Mouse (Mus musculus) CH12.LX (cell line): ENCODE measurements around the gene Ccdc85b. TPM values are rescaled to one million over a fixed set of nuclear protein-coding genes. Genes with fewer than 3 reads are reported as not detected.

Experiments used
- DNase-seq: peaks from one replicate; pipeline ENCODE4 v3.0.0-alpha.2; 2013; ENCODE audit errors: extremely low read depth
- H3K27ac ChIP-seq: 2 replicates; pipeline ENCODE4 v1.5.1; 2012; ENCODE audit warnings: low read depth, mild to moderate bottlenecking, control low read depth, moderate library complexity; ENCODE audit not compliant: insufficient read depth
- H3K27me3 ChIP-seq: replicated peaks from 2 replicates; pipeline ENCODE3; 2012; ENCODE audit warnings: inconsistent platforms
- H3K36me3 ChIP-seq, 2 experiments: replicated peaks in 1 of 2; 2 replicates each; pipeline versions ENCODE3 to v1.6.1; 2012; ENCODE audit warnings: inconsistent platforms in 1 of 2, low read length in 1 of 2, mild to moderate bottlenecking in 1 of 2, mixed read lengths in 1 of 2, moderate library complexity in 1 of 2; ENCODE audit not compliant: control insufficient read depth in 1 of 2, insufficient read depth in 1 of 2
- H3K4me1 ChIP-seq, 2 experiments: 2 replicates each; pipeline ENCODE4 v1.6.1; 2012; ENCODE audit warnings: inconsistent platforms in 1 of 2, moderate library complexity in 1 of 2; ENCODE audit not compliant: insufficient read depth in 2 of 2, control insufficient read depth in 1 of 2
- H3K4me2 ChIP-seq: 2 replicates; pipeline ENCODE4 v1.6.1; 2012; ENCODE audit warnings: low read depth, mild to moderate bottlenecking, control low read depth; ENCODE audit not compliant: poor library complexity, insufficient read depth, severe bottlenecking
- H3K4me3 ChIP-seq, 3 experiments: fragments of 150-350 bp in 1 of 3; sonication (generic) in 1 of 3; replicated peaks in 1 of 3; 2 replicates each; pipeline versions ENCODE3 to v1.5.1; 2011 to 2012; ENCODE audit warnings: low read depth in 2 of 3, low read length in 2 of 3, mild to moderate bottlenecking in 2 of 3, moderate library complexity in 2 of 3, control low read depth in 1 of 3, improper control_type of control experiment in 1 of 3, inconsistent platforms in 1 of 3, mixed read lengths in 1 of 3; ENCODE audit not compliant: poor library complexity in 1 of 3
- H3K79me2 ChIP-seq: replicated peaks from 2 replicates; pipeline ENCODE4 v1.6.1; 2012; ENCODE audit warnings: mild to moderate bottlenecking, moderate library complexity; ENCODE audit not compliant: control insufficient read depth, poor library complexity, insufficient read depth, severe bottlenecking; ENCODE audit errors: extremely low read depth
- H3K9ac ChIP-seq: 2 replicates; pipeline ENCODE4 v1.6.1; 2012; ENCODE audit warnings: low read depth, mild to moderate bottlenecking, control low read depth, moderate library complexity; ENCODE audit not compliant: insufficient read depth
- H3K9me3 ChIP-seq: replicated peaks from 2 replicates; pipeline ENCODE3; 2012; ENCODE audit warnings: low read length, inconsistent platforms, mixed read lengths
- BHLHE40 ChIP-seq: IDR thresholded peaks from 2 replicates; pipeline ENCODE4 v1.6.1; 2011; ENCODE audit warnings: mild to moderate bottlenecking, low read depth, low read length, improper control_type of control experiment
- CHD1 ChIP-seq: IDR thresholded peaks from 2 replicates; pipeline ENCODE4 v1.6.1; 2012; ENCODE audit warnings: low read depth, low read length, improper control_type of control experiment, inconsistent platforms
- CHD2 ChIP-seq: IDR thresholded peaks from 2 replicates; pipeline ENCODE4 v1.6.1; 2011; ENCODE audit warnings: low read length, improper control_type of control experiment
- E2F4 ChIP-seq: IDR thresholded peaks from 2 replicates; pipeline ENCODE4 v1.6.1; 2011; ENCODE audit warnings: low read depth, low read length, improper control_type of control experiment; ENCODE audit not compliant: insufficient replicate concordance
- ELF1 ChIP-seq: IDR thresholded peaks from 2 replicates; pipeline ENCODE4 v1.6.1; 2014; ENCODE audit warnings: low read depth, mild to moderate bottlenecking, inconsistent platforms, low read length, improper control_type of control experiment
- EP300 ChIP-seq: IDR thresholded peaks from 2 replicates; pipeline ENCODE4 v1.6.1; 2011; ENCODE audit warnings: low read length, improper control_type of control experiment
- ETS1 ChIP-seq: conservative IDR thresholded peaks from 2 replicates; pipeline ENCODE4 v1.6.1; 2012; ENCODE audit warnings: low read depth, mild to moderate bottlenecking, inconsistent platforms, low read length, improper control_type of control experiment, moderate library complexity
- GABPA ChIP-seq: IDR thresholded peaks from 2 replicates; pipeline ENCODE4 v1.6.1; 2012; ENCODE audit warnings: low read depth, low read length, improper control_type of control experiment, inconsistent platforms; ENCODE audit not compliant: insufficient replicate concordance
- HCFC1 ChIP-seq: IDR thresholded peaks from 2 replicates; pipeline ENCODE4 v1.6.1; 2012; ENCODE audit warnings: low read depth, mild to moderate bottlenecking, inconsistent platforms, low read length, improper control_type of control experiment
- IRF4 ChIP-seq: IDR thresholded peaks from 2 replicates; pipeline ENCODE4 v1.6.1; 2014; ENCODE audit warnings: low read depth, mild to moderate bottlenecking, inconsistent platforms, low read length, improper control_type of control experiment
- MAFK ChIP-seq: IDR thresholded peaks from 2 replicates; pipeline ENCODE4 v1.6.1; 2011; ENCODE audit warnings: low read length, improper control_type of control experiment; ENCODE audit not compliant: insufficient replicate concordance
- MAZ ChIP-seq: IDR thresholded peaks from 2 replicates; pipeline ENCODE4 v1.6.1; 2012; ENCODE audit warnings: low read depth, mild to moderate bottlenecking, inconsistent platforms, low read length, improper control_type of control experiment, moderate library complexity
- MEF2A ChIP-seq: IDR thresholded peaks from 2 replicates; pipeline ENCODE4 v1.6.1; 2014; ENCODE audit warnings: low read depth, mild to moderate bottlenecking, inconsistent platforms, low read length, improper control_type of control experiment, borderline replicate concordance
- MXI1 ChIP-seq: IDR thresholded peaks from 2 replicates; pipeline ENCODE4 v1.6.1; 2011; ENCODE audit warnings: mild to moderate bottlenecking, low read depth, low read length, improper control_type of control experiment
- MYC ChIP-seq: IDR thresholded peaks from 2 replicates; pipeline ENCODE4 v1.6.1; 2011; ENCODE audit warnings: low read depth, mild to moderate bottlenecking, improper control_type of control experiment, low read length
- NELFE ChIP-seq: IDR thresholded peaks from 2 replicates; pipeline ENCODE4 v1.6.1; 2011; ENCODE audit warnings: low read depth, low read length, improper control_type of control experiment
- NRF1 ChIP-seq: IDR thresholded peaks from 2 replicates; pipeline ENCODE4 v1.6.1; 2014; ENCODE audit warnings: low read depth, mild to moderate bottlenecking, inconsistent platforms, low read length, improper control_type of control experiment, moderate library complexity
- PAX5 ChIP-seq: IDR thresholded peaks from 2 replicates; pipeline ENCODE4 v1.6.1; 2012; ENCODE audit warnings: low read length, inconsistent platforms, mixed read lengths
- POLR2A ChIP-seq: IDR thresholded peaks from 2 replicates; pipeline ENCODE4 v1.6.1; 2011; ENCODE audit warnings: low read depth, mild to moderate bottlenecking, improper control_type of control experiment, low read length
- RCOR1 ChIP-seq: conservative IDR thresholded peaks from 2 replicates; pipeline ENCODE4 v1.6.1; 2012; ENCODE audit warnings: low read depth, mild to moderate bottlenecking, inconsistent platforms, low read length, improper control_type of control experiment
- SIN3A ChIP-seq: IDR thresholded peaks from 2 replicates; pipeline ENCODE4 v1.6.1; 2012; ENCODE audit warnings: low read length, improper control_type of control experiment, inconsistent platforms
- SMC3 ChIP-seq: IDR thresholded peaks from 2 replicates; pipeline ENCODE4 v1.6.1; 2011; ENCODE audit warnings: low read depth, low read length, improper control_type of control experiment
- TBP ChIP-seq: conservative IDR thresholded peaks from 2 replicates; pipeline ENCODE4 v1.6.1; 2011; ENCODE audit warnings: low read depth, low read length, improper control_type of control experiment
- UBTF ChIP-seq: IDR thresholded peaks from 2 replicates; pipeline ENCODE4 v1.6.1; 2012; ENCODE audit warnings: low read depth, mild to moderate bottlenecking, inconsistent platforms, low read length, improper control_type of control experiment, moderate library complexity
- USF1 ChIP-seq: IDR thresholded peaks from 2 replicates; pipeline ENCODE4 v1.6.1; 2014; ENCODE audit warnings: low read depth, mild to moderate bottlenecking, inconsistent platforms, low read length, improper control_type of control experiment
- USF2 ChIP-seq: conservative IDR thresholded peaks from 2 replicates; pipeline ENCODE4 v1.6.1; 2011; ENCODE audit warnings: low read depth, low read length, improper control_type of control experiment
- ZC3H11A ChIP-seq: IDR thresholded peaks from 2 replicates; pipeline ENCODE4 v1.6.1; 2012; ENCODE audit warnings: low read depth, mild to moderate bottlenecking, inconsistent platforms, low read length, improper control_type of control experiment
- ZKSCAN1 ChIP-seq: IDR thresholded peaks from 2 replicates; pipeline ENCODE4 v1.6.1; 2012; ENCODE audit warnings: low read depth, inconsistent platforms, low read length, improper control_type of control experiment, borderline replicate concordance
- dilution Hi-C: fragments of 300-500 bp; cut with MboI; formaldehyde crosslinking; loops from 2 replicates; pipeline ENCODE4 v1.14.3; 2020; ENCODE audit warnings: low sequenced_read_pairs; ENCODE audit not compliant: extremely low pct_unique_long_range_greater_than_20kb, extremely low pct_ligation_motif_present
- in situ Hi-C: fragments of 300-500 bp; cut with MboI; formaldehyde crosslinking; loops from 3 replicates; pipeline ENCODE4 v1.14.3; 2019; ENCODE audit warnings: low sequenced_read_pairs, low pct_ligation_motif_present, low pct_unique_long_range_greater_than_20kb, mixed read lengths
- polyA plus RNA-seq: library from polyadenylated mRNA; unstranded; fragments of >175 nt; gene quantifications from 2 replicates; pipeline ENCODE4 v1.2.1, GENCODE M21; 2012; ENCODE audit warnings: low read depth; ENCODE audit not compliant: insufficient read length
- total RNA-seq, 2 experiments: library from RNA; depleted of rRNA; stranded (reverse); fragments of 300-350 nt in 1 of 2; fragments of >200 nt in 1 of 2; gene quantifications; 2 replicates each; pipeline ENCODE4 v1.2.3; 2012 to 2014

Ccdc85b gene
- total and polyA plus RNA-seq, 3 experiments = 2.1 to 4.2 (median 4.1) TPM

- Histone ChIP-seq H3K9me3 (no peaks in the 10 kb centered on the region), H3K79me2 (no peaks in the 10 kb centered on the region; the same call in 1 of the 2 replicates), H3K4me2 (peak overlapping the region; percentile 86), H3K27me3 (no peaks in the 10 kb centered on the region), H3K4me1 (peaks cover 21 to 44% of the 10 kb centered on the region in 2 experiments), H3K9ac (peak overlapping the region; percentile 83), H3K27ac (no peak overlapping the region), H3K36me3 (peaks cover 28 to 44% of the 10 kb centered on the region in 2 experiments), H3K4me3 (peak overlapping the region; percentile 75 to 88 (median 85))
- in situ Hi-C loops = no loop called here
- no peak for TF ChIP-seq ETS1
- no peak for TF ChIP-seq TBP
- TF ChIP-seq MEF2A = 0 out of 2 replicates have a peak, but pooled peaks have one; percentile 5
- peak; percentile 17 for DNase-seq
- dilution Hi-C loops = no loop called here
Measured at GRCm38 (mm10) chr19:5425906-5426565, 31.7 kb downstream of the Ccdc85b start.

DNA sequence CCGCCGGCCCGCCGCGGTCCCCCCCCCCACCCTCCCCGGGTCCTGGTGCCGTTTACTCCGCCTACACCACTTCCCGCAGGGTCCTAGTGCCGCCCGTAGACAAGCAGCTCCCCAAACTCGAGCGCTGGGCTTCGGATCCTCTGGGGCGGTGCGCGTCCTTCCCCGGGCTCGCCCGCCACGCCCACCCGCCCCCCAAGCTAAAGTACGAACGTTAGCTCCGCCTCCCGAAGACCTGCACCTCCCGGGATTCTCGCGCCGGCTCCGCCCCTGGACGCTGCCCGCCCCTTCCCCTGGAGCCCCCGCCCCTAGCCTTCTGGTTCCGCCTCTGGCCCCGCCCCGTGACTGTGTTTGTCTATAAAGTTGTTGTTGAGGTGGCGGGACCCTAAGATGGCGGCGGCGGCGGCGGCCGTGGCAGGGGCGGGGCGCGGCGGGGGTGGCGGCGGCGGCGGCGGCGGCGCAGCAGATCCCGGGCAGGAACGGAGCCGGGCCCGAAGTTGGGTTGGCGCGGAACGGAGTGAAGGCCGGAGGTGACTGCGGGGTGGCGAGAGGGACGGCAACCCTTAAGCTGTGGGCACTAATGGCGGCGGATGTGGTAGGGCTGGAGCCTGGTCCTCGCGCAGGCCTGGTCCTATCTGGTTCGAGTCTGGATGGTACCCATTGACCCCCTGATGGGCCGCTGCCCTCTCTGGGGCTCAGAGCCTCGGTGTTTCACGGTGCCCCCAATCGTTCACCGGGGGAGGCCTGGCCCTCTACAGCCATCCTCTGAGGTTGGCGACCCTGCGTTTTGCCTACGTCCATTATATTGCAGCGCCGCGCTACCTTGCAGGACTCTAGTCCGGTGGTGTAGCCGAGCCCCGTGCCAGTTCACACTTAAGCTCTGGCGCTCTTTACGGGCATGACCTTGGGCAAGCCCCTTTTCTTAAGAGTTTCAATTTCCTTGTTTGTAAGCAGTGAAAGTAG is 32.6 kb downstream of the Ccdc85b start, which contains the start of the genes Drap1 and AI837181:
TSS of gene Drap1 (minus strand) at position 198 of the 960 bp plus-strand sequence.
TSS of gene AI837181 (plus strand) at position 363 of the 960 bp plus-strand sequence.
- Histone ChIP-seq H3K27ac (peak within 1 kb of the TSS; percentile 48), H3K36me3 (peaks cover 34 to 53% of the 10 kb centered on the region in 2 experiments), H3K9ac (peak within 1 kb of the TSS; percentile 94), H3K27me3 (no peaks in the 10 kb centered on the region), H3K79me2 (no peaks in the 10 kb centered on the region; the same call in 1 of the 2 replicates), H3K4me3 (peak within 1 kb of the TSS; percentile 76 to 88 (median 85)), H3K4me1 (peaks cover 20 to 39% of the 10 kb centered on the region in 2 experiments), H3K9me3 (no peaks in the 10 kb centered on the region), H3K4me2 (peak within 1 kb of the TSS; percentile 86)
- in situ Hi-C loops (no loop called here), dilution Hi-C loops (no loop called here)
- peak; percentile 95 for DNase-seq
- TF ChIP-seq PAX5 (no peak), BHLHE40 (no peak), ZKSCAN1 (no peak), HCFC1 (peak; percentile 63), MXI1 (peak; percentile 12), USF2 (no peak), SMC3 (no peak), UBTF (peak; percentile 40; the same call in 1 of the 2 replicates), POLR2A (peak; percentile 63; the same call in 1 of the 2 replicates), RCOR1 (no peak), MYC (no peak), USF1 (no peak), ELF1 (peak; percentile 70), MAZ (no peak; the same call in 1 of the 2 replicates), EP300 (no peak), TBP (no peak), GABPA (no peak), NRF1 (peak; percentile 44; the same call in 1 of the 2 replicates), IRF4 (peak; percentile 20; the same call in 1 of the 2 replicates), CHD1 (no peak), MAFK (no peak), E2F4 (no peak), MEF2A (0 out of 2 replicates have a peak, but pooled peaks have one; percentile 8), SIN3A (no peak), ZC3H11A (no peak), NELFE (no peak), CHD2 (no peak)
